Mouse (Mus musculus) large intestine, adult 2 months (tissue): ENCODE measurements around the gene Elmod2. TPM values are rescaled to one million over a fixed set of nuclear protein-coding genes. Genes with fewer than 3 reads are reported as not detected.
"Not testable (repeated sequence)": the region's sequence is repeated elsewhere in the genome, so short reads cannot be mapped to it uniquely, and the experiment has no call there.

Experiments used
- DNase-seq: peaks from one replicate; pipeline ENCODE4 v3.0.0-alpha.2; 2012; ENCODE audit warnings: low read depth, low spot score
- WGBS: fragments of 180-500 bp; shearing (Covaris S2); methylation state at CpG from one replicate; pipeline ENCODE4 v1.1.7; 2018; 5-methylcytosine and 5-hydroxymethylcytosine counted together
- polyA plus RNA-seq: library from polyadenylated mRNA; depleted of rRNA; stranded (reverse); fragments of >200 nt; gene quantifications from 2 replicates; pipeline ENCODE4 v1.2.3, GENCODE M21; 2012; rRNA removed

The Elmod2 gene
- 2.3 and 3.7 TPM in 2 replicates for polyA plus RNA-seq

DNA sequence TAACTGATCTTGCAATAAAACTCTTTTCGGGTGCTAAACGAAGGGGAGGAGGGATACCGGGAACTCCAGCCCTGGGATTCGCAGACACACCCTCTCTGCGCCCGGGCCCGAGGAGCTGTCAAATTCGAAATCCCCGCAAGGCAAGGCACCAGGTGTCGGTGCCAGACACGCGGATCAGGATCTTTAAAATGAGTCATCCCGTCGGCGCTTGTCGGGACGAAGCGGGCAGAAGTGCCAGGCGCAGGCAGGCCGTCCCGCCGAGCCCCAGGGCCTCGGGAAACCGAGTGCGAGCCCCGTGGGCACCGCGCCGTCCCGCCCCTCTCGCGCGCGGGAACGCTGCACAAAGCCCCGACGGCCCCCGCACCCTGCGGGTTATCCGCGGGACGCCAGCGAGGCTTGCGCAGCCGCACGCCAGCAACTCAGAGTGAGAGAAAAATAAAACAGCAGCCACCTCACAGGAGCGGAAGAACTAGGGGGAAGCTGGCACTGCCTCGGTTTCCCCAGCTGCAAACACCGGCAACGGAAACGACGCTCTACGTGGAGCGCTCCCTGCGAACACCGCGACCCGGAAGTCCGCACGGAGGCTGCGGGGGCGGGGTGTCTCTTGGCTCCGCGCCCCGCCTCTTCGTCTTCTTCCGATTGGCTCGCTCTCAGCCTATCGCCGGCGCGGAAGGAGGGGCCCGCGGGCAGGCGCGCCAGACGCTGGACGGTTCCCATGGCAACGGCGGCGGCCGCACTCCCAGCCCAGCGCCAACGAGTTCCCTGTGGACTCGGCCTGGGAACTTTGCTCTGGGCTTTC, at the start of gene Elmod2:
Gene Elmod2, minus strand, starts transcription at position 588 of the 799 bp plus-strand sequence.
- under 1% methylated on average over 85 of the region's 85 CpGs for WGBS
- peak; percentile 94 for DNase-seq

DNA sequence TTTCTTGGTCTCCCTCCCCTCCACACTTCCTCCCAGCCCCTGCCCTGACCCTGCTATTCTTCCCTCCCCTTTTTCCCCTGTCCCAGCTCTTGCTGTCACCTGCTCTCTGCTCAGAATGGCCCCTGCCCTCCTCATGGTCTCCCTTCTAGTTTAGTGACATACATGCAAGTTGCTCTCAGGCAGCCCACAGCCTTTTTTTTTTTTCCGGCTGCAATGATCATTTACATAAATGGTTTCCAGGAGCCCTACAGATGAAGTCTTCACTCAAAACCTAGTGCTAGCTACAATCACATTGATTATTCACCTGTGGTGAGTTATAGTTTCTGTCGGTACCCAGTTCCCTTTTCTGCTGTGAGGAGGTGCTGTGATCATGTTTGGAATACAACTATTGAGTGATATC, 48.7 kb upstream of the Elmod2 start:
- no peak for DNase-seq
- 86% methylated on average over 2 of the region's 2 CpGs for WGBS

DNA sequence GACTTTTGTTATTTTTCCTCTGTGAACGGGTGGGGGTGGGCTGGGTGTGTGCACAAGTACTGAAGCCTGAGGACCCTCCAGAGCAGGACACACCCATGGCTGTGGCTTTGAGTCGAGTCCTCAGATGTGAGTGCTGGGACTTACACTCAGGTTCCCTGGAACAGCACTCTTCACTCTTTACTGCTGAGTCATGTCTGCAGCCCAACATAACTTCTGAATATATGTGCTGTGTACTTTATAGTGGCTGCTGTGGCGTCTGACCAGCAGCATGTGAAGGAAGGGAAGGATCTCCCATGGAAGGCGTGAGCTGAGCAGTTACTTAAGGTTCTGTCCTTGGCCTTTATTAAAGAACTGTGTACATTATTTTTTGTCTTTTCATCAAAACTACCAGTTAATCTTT, 47.9 kb upstream of the Elmod2 start:
- no peak for DNase-seq
- WGBS = 20% methylated on average over 4 of the region's 4 CpGs

DNA sequence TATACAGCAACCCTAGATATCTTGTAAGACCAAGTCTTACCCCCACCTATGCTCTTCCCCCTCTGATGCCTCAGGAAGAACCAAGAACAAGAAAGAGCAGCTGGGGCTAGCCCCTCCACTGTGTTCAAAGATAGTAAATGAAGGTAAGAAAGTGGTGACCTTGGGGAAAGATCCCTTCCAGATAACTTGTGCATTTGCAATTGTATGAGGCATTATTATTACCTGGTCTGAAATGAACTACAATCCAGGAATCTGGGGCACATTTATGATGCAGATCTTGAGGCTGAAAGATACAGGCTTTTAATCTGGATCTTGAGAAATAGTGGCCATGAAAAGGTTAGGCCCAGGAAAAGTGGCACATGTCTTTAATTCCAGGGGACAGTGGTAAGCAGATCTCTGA, 44.9 kb upstream of the Elmod2 start:
- no peak for DNase-seq

DNA sequence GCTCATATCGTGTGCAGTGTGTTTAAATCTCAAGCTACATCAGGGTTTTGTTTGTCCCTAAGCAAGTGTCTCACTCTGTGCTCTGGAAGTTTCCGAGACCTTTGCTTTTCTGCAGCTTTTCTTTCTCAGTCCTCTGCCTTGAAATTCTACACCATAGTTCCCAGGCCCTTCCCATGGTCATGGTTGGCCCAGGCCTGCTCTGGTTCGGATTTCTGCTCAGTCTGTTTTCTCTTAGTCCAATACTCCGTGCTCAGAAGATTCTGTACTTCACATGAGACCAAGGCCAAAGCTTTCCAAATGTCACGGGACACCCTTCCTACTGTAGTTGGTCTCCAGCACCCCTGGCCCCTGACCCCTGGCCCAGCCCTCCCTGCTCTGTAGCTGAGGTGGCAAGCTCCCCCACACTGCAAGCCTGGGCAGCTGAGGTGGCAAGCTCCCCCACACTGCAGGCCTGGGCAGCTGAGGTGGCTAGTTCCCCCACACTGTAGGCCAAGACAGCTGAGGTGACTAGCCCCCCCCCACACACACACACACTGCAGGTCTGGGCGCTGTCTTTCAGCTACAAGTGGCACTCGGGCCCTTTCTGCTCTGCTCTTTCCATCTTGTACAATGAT, 31.0 kb upstream of the Elmod2 start:
- DNase-seq = no peak
- 60% methylated on average over 7 of the region's 7 CpGs for WGBS

DNA sequence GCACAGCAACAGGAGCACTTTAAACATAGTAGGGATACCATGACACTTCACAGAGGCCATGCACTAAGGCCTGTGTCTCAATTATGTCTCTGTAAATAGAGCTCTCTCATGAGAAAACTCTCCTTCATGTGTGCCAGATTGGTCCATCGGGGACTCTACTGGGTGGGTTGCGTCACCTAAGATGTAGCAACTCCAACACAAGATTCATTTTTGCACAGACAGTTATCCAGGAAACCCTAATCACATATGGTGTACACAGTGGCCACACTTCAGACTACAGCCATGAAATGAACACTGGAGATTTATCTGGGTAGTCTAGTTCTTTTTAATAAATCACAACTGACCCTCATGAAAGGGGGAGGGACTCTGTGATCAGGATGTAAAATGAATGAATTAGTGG, 19.0 kb upstream of the Elmod2 start:
- WGBS = 93% methylated on average over 2 of the region's 2 CpGs
- no peak for DNase-seq

DNA sequence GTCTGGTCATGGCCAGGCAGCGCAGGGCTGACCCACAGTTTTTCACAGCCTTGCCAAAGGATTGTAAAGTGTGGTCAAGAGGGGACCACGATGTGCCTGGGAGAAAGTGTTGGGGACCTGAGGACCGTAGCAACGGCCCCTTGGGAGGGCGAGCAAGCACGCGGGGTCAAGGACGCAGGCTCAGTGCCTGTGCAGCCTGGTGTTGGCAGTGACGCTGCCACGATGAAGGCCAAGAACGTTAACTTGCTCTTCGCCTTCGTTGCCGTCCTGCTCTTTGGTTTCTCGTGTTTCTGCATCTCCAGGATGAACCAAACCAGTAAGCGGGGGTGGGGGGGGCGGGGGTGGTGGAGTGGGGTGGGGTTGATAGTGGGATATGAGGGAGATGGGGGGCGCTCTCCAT, 16.0 kb upstream of the Elmod2 start, which contains the start of gene Mgat4d:
Gene Mgat4d, plus strand, starts transcription at position 209 of the 400 bp plus-strand sequence.
- 74% methylated on average over 18 of the region's 18 CpGs for WGBS
- no peak for DNase-seq

DNA sequence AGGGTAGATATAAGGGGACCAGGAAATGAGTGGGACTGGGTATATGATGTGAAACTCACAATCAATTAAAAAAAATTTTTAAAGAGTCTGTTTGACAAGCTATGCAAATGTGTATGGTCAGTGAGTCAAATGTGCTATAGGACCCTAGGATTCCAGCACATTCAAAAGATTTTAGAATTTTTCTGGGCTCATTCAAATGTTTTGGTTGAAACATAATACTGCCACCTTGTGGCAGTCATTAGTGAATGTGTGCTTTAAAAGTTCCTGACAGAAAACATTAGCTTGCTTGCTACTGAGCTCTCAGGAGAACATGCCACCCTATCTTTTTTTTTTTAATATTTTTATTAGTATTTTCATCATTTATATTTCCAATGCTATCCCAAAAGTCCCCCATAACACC, 10.4 kb upstream of the Elmod2 start:
- DNase-seq = no peak

DNA sequence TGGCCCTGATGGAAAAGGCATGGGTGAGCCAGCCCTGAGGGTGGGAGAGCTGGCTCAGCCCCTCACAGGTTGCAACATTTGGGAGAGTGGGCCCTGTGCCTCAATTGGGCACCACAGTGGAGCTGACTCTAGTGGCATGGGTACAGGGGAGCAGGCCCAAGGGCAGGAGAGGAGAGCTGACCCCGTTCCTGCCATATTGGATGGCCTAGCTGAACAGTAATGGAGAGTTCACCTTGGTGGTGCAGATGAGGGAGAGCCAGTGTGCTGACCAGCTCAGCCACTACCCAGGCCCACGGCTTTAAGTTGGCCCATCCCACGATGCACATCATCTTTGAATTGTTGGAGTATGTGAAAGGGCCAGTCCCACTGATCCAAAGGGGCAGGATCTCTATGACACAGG, 9.8 kb upstream of the Elmod2 start:
- 89% methylated on average over 3 of the region's 3 CpGs for WGBS
- DNase-seq = no peak

DNA sequence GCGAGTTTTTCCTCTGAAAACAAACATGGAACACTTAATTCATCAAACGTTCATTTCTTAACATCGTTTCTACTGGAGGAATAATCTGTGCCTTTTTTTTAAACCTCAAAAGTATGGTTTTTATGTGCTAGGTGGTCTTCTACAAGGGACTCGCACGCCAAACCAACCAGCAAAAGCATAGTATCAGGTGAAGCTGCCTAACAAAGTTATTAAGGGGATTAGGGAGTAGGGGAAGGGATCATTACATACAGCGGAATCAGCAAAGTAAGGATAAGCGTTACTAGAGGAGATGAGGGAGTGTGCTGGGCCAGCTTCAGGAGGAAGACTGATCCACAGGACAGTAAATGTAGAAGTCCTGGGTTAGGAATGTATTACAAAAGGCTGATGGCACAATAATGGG, 578 bp upstream of the Elmod2 start:
- no peak for DNase-seq
- 28% methylated on average over 7 of the region's 7 CpGs for WGBS

DNA sequence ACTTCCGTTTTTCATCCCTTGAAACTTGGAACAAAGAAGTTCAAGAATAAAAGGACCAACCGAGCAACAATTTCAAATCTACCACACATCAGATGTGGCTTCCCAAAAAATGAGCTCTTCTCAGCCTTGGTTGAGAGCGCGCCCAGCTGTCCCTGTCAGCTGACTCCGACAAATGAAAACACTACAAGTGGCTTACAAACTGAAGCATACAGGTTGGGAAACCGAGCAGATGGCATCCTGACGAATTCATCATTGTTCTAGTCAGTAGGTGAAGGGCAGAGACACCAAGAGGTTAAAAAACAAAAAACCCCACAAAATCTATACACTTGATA, 753 bp downstream of the Elmod2 start:
- 15% methylated on average over 7 of the region's 7 CpGs for WGBS
- no peak for DNase-seq

DNA sequence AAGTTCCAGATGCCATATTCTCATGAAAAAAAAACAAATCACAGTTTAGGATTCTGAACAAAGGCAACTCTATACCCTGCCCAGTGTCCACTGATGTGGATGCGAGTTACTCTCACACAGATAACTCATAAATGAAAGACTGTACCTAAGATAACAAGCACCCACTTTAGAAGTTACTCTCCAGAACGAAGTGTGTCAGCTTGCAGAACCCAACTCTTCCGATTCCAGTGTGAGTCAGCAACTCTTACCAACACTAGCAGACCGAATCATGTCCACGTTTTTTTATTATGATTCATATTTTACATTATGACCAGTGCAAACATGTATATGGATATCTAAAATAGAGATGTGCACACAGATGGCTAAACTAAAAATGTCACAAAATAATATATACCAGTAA, 4.4 kb downstream of the Elmod2 start:
- DNase-seq = no peak
- WGBS = 87% methylated on average over 5 of the region's 5 CpGs

DNA sequence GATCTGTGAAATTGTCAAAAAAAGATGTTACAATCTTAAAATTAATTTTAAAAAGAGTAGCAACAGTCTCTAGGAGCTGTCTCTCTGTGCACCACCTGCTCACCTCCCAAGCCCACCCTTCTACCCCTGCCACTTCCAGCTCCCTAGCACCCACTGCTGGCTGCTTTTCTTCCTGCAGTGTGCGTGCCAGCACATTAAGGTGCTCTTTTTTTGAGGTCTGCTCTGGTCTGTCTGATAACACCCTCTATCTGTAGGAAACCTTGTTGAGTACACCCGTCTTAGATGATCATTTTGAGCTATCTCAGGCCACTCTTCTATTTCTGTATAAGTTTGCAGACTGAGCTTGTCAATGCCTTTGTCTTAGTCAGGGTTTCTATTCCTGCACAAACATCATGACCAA, 9.2 kb downstream of the Elmod2 start:
- no peak for DNase-seq
- 90% methylated on average over 2 of the region's 2 CpGs for WGBS

DNA sequence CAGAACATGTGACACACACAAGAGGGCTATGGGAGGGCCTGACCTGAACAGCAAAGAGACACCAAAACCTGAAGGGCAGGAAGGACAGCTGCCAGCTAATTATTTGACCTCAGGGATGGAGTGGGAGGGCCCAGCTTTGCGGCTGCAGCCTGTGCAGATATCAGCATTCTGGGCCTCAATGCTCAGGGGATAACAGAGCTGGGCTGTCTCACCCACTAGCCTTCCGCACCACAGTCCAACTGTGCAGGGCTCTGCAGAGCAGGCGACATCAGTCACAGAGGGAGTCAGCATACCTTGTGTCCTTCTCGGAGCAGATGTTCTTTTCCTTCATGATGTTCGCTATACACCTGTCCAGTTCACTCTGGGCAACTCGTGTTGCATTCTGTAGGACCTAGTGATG, 9.9 kb downstream of the Elmod2 start:
- DNase-seq = no peak
- WGBS = 95% methylated on average over 6 of the region's 6 CpGs

DNA sequence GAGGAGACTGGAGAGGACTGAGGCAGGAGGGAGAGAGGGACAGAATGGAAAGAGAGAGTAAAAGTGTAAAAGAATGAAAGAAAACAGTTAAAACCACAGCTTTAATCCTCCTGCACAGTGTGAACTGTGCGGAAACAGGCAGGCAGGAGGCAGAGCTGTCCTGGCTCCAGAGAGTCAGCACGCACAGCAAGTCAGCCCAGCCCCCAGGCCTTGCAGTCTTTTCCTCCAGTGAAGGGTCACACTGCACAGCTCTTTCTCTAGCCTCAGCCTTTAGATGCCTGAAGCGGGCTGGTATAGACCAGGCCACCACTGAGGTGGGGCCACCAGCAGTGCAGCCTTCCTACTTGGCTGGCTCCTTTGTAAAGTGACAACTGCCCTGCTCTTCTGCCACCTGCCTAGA, 11.7 kb downstream of the Elmod2 start:
- 96% methylated on average over 3 of the region's 3 CpGs for WGBS
- DNase-seq = no peak

DNA sequence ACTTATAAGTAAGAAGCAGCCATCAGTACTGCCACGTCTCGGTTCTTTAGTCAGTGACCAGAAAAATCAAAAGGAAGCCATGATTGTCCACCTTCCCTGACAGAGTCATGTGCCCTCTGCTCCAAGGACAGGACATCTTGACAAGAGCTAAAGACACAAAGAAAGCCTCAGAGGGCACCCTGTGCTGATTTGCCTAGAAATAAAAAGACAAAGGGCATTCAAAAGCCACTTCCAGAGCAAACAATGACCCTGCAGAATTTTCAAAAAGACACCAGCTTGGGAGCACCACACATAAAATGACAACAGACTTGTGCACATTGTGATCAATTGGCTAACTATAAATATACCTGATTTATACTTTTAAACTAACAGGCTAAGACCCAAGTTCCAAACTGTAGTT, 16.6 kb downstream of the Elmod2 start:
- DNase-seq = no peak
- WGBS = 98% methylated on average over 2 of the region's 2 CpGs

DNA sequence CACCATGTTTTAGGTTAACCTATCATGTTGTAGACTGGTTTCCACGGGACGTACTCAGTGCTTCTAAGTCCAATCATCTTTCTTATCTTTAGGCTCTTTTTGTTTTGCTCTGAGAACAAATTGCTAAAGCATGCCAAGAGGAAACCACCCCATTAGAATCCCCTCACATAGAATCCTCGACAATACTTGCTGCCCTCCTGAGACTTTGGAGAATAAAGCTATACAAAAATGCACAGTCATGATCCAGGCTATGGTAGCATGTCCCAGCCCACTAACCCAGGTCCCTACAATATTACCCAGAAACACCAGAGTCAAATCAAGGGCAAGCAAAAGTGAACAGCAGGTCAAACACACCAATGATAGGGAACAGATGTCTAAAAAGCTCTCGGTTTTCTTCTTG, 17.2 kb downstream of the Elmod2 start:
- WGBS = 85% methylated on average over 4 of the region's 4 CpGs
- not testable (repeated sequence) for DNase-seq

DNA sequence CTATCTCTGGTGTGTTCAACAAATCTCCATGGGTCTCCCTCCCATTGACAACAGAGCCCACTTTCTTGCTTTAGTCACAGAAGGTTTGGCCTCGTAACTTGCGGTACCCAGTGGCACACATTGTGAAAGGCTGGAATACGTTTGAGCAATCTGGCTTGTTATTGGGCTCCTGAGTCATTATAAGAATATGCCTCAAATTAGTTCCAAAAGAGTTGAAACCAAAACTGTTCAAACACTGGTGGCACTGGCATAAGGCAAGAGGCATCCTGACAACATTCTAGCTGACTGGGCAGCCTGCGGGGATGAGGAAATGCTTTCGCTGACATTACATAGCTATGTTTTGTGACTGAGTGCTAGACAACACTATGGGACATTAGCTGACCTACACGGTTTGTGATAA, 22.4 kb downstream of the Elmod2 start:
- no peak for DNase-seq
- 87% methylated on average over 6 of the region's 6 CpGs for WGBS

DNA sequence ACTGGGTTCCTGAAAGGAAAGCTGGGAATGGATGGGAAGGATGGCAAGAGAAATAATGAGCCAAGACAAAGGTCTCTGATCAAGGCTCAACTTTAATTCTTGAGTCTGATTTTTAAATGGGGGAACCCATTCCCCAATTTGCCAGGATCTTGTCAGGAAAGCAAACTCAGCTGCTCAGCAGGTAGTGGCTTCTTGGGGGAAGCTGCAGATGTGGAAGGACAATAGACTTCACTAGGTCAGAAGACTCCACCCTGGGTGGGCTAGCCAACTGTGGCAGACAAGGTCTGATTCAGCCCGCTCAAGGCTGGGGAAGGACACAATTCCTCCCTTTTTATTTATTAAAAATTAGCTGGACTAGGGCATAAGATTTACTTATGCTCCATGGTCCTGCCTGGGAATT, 27.3 kb downstream of the Elmod2 start:
- 100% methylated on average over 1 of the region's 1 CpGs for WGBS
- no peak for DNase-seq

DNA sequence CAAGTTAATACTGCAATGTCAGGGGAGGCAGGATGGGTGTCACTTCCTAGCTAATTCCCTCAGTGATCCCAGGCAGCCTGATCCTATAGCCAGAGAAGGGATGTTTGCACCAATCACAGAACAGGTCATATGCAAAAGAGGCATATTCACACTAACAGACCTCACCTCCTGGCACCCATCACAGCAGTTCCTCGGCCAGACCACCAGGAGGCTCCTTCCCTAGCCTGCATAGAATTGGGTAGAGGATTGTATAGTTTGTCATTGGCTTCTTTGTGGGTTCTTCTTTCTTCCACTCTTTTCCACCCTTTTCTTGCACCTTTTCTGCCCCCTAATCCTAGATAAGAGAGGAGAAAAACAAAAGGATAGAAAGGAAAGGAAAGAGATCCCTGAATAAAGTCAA, 32.2 kb downstream of the Elmod2 start:
- WGBS = 45% methylated on average over 1 of the region's 1 CpGs
- DNase-seq = no peak

DNA sequence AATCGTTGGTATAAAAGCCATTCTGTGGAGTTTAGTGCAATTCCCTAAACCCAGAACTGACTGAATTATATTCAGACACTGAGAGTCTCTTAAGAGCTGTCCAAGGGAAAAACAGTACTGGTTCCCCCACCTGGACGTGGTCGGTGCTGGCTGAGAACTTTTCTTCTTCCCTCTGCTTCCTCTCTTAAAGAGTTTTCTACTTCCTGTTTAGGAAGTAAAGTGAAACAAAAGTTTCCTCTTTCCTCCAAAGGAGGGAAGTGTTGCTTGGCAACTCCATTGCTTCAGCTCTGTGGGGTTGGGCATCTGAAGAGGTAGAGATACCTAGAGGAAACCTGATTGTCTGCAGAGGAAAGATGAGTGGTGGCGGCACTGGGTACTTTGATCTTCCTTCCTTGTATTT, 34.9 kb downstream of the Elmod2 start:
- 48% methylated on average over 4 of the region's 4 CpGs for WGBS
- DNase-seq = no peak

DNA sequence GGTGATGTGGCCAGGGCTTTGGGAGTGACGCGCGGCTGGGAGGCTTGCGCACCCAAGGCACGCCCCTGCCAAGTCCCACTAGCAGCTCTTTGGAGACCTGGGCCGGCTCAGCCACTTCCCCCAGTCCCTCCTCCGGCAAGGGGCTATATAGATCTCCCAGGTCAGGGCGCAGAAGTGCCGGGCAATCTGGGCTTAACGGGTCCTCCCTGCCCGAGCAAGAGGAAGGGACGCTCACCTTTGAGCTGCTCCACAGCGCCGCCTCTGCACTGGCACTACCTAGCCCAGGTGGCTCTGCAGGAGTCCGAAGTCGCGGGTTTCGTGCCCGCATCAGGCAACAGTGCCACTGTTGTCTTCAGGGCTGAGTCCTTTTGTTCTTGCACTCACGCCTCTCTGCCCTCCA, 42.1 kb downstream of the Elmod2 start, which contains the start of gene Ucp1:
Gene Ucp1, plus strand, starts transcription at position 177 of the 400 bp plus-strand sequence.
- 3% methylated on average over 20 of the region's 20 CpGs for WGBS
- DNase-seq = no peak
